Mouse (Mus musculus) lung, postnatal 14 days (tissue): ENCODE measurements around the gene Scube1.

Source experiments
- DNase-seq: peaks from one replicate; pipeline ENCODE4 v3.0.0; 2021

Scube1 gene

DNA sequence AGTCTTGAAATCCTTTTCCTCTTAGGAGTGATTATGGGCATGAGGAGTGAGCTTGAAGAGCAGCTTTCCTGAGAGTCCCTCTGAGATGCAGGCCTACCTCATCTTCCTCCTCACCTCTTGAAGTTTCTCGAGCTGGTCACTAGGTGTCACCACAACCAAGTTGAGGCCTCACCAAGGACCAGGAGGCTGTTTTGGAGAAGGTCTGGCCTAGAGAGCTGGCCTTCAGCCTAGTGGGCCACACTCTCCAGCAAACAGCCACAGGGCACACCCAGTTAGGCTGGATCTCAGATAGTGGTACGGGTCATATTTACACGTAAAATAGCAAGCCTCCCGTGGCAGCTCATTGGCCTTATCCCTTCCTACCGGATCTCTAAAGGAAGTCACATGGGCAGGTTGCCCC is 60.1 kb downstream of the Scube1 start:
- DNase-seq: peak; percentile 72

- DNase-seq: no peak
Measured at GRCm38 (mm10) chr15:83663066-83663465, 61.8 kb downstream of the Scube1 start.

DNA sequence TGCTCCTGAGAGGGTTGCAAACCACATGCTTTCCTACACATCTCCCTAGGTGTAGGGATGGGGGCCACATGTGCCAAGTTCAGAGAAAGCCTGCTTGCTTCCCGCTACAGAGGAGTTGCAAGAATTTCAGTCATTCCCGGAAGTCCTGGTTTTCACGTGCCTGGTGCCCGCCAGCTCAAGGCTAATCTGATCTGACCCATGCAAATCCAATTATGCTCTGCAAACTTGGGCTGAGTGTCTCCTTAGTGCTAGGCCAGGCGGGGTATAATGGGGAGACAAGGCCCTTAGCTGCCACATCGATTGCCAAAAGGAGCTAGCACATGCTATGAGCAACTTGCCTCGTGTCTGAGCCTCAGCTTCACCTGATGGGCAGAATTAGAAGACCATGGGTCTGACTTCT is 62.7 kb downstream of the Scube1 start:
- no peak for DNase-seq

DNA sequence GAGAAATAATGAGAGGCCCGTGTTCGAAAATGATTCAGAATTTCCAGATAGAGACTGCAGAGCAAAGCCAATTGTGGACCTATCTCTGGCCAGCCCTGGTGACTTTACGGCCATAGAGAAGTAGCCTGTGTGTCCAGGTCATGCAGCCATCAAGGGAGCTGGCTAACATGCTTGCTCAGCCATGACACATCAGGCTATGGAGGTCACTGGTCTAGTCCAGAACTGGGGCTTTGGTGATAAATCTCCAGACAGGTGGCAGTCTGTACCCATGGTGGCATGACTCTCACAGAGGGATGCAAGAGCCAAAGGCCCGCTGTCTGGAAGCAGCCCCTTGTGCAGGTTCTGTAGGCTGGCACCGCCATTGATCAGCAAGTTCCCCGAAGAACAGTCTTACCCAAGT is 82.3 kb downstream of the Scube1 start:
- DNase-seq: no peak

- DNase-seq: no peak
Measured at GRCm38 (mm10) chr15:83640208-83640607, 84.6 kb downstream of the Scube1 start.

DNA sequence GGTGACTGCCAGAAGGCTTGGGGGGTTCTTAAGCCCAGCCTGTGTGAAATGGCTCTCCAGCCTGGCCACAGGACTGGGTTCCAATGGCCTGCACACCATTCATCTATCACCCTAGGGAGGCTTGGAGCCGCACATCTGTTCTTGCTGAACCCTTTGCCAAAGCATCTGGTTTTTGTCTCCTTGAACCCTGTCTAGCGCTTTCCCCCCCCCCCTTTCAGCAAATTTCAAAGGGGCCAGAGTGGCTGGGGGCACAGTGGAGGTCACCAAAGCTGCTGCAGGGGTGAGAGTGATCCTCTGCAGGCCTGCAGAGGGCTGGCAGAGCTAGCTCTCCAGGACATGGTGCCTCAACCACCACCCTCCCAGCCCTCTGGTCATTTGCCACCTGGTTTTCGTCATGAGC is 85.7 kb downstream of the Scube1 start:
- peak; percentile 42 for DNase-seq

DNA sequence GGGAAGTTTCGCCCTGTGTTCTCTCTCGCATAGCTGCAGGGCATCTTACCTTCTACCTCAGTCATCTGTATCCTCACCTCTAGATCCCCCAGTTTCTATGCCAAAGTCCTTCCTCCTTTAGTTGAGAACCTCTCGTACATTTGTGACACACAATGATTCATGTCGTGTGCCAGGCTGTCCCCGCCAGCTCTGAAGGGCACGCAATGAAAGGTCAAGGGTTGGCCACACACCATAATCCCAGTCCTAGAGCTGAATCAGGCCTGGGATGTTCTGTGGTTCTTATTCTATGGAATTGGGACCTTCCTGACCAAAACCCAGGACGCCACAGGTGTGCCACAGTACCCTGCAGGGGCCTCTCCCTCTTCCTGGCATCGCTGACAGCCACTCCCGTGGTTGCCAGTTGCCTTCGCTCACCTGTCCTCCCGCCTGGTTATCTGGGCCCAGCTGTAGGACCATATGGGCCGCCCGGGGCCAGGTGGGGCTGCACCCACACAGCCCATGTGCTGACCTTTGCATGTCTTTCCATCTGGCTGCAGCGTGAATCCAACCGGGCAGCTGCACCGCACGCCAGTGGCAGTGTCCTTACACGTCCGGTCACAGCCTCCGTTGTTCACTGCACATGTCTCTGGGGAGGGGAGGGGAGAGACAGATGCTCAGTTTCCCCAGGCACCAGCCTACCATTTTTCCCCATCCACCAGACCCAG is 86.5 kb downstream of the Scube1 start:
- no peak for DNase-seq

DNA sequence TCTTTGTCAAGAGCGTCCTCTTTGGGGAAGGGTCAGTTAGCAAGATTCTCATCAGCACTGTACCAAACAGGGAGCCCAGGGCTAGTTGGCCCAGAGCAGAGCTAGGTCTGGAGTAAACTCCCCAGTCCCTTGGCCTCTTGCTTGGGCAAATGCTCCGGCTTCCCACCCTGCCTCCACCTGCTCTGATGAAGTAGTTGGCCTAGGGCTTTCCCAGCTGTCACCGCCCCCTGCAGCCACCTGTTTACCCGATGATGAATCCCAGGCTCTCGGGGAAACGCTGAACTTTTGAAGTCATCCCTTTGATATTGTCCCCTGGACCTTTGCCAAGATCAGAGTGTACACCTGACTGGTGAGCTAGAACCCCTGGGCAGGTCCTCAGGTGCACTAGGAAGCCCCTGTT is 88.1 kb downstream of the Scube1 start:
- DNase-seq: no peak

DNA sequence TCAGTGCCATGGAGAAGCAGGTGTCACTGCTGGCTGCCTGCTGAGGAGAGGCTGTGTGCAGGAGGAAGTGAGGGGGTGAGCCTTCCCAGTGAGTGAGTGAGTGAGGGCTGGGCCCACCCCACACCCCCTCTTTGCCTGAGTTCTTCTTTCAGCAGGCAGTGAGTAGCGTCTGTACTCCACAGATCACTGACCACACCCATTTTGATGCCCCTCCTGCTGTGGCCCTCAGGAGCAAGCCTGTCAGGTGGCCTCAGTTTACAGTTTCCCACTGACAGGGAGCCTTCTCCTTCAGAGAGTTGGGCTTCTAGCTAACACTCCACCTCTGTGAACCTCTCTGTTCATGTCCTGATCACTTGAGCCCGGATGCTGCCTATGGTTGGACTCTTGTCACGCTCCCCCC is 89.6 kb downstream of the Scube1 start:
- DNase-seq: no peak

GRCm38 (mm10) chr15:83634076-83634475 is 90.7 kb downstream of the Scube1 start:
- DNase-seq: peak; percentile 7

GRCm38 (mm10) chr15:83631071-83631470 is 93.8 kb downstream of the Scube1 start:
- DNase-seq: no peak

GRCm38 (mm10) chr15:83629716-83630115 is 95.1 kb downstream of the Scube1 start:
- no peak for DNase-seq

GRCm38 (mm10) chr15:83626142-83626645 is 98.6 kb downstream of the Scube1 start:
- DNase-seq: no peak

DNA sequence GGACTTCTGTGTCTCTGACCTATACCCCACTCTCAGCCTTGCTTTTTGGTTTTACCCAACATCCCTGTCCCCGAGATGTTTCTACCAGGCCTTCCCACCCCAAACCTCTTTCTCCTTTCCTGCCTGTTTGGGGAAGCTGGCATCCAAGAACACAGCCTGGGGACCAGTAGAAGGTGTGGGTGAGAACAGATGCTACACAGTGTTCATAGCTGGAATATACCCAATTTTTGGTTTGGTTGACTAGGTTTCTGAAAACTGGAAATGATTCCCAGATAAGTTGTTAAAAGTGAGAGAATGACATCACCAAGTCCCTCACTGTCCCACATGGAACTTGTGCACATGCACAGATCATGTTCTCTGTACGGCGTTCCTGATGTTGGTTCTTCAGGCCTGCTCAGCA is 109.6 kb downstream of the Scube1 start:
- DNase-seq: no peak

- DNase-seq: peak; percentile 83
Measured at GRCm38 (mm10) chr15:83607115-83607802, 117.6 kb downstream of the Scube1 start.

GRCm38 (mm10) chr15:83606700-83607099 is 118.1 kb downstream of the Scube1 start:
- no peak for DNase-seq

DNA sequence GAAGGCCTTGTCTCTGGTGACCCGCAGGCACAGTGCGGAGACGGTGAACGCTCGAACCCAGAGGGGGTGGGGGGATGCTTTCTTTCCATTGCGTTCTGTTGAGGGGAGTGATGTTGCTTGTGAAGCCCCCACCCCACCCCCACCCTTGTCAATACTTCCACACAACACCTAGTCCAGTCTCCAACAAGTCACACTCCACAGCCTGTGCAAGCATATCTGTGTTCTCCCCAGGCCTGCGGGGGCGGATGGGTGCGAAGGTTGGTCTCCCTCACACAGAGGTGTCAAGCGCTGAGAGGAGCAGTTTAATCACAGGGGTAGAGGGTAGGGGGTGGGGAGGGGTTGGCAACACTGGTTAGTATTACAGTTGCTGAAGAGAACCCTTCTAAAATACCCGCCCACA is 118.6 kb downstream of the Scube1 start:
- DNase-seq: no peak

- DNase-seq: no peak
Measured at GRCm38 (mm10) chr15:83603426-83603825, 121.4 kb downstream of the Scube1 start.

- DNase-seq: no peak
Measured at GRCm38 (mm10) chr15:83603046-83603396, 121.8 kb downstream of the Scube1 start.

- peak; percentile 41 for DNase-seq
Measured at GRCm38 (mm10) chr15:83602372-83603045, 122.3 kb downstream of the Scube1 start.

DNA sequence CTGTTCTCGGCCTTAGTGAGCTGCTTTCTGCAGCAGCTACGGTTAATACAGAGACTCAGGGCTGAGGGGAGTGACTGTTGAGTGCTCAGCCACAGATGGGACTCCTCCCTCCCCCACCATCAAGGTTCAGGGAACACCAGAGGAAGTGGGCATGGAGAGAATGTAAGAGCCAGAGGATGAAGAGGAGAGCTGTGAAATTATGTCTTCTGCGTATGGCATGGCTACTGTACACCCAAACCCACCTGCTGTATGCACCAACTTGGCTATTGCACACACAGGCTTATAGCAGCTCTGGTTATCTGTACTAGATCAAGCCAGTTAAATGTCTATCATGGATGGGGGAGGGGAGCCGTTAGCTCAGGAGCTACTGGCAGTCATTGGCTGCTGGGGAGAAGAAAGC is 123.6 kb downstream of the Scube1 start:
- no peak for DNase-seq

GRCm38 (mm10) chr15:83596833-83597232 is 128.0 kb downstream of the Scube1 start:
- DNase-seq: no peak

DNA sequence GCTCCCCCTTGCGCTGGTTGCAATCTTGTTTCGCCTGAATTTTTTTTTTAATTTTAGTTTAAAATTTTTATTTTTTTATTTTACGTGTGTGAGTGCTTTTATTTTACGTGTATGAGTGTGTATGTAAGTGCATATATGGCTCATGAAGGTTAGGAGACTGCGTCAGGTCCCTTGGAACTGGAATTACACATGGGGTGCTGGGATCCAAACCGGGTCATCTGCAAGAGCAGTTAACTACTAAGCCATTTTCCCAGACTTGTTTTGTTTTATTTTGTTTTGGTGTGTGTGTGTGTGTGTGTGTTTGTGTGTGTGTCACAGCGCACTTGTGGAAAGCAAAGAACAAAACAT is 129.5 kb downstream of the Scube1 start:
- no peak for DNase-seq
